Mouse (Mus musculus) C2C12 (cell line): ENCODE results near the gene Hps6. TPM values are rescaled to one million over a fixed set of nuclear protein-coding genes. Genes with fewer than 3 reads are reported as not detected.

Source experiments
- H3K27me3 ChIP-seq: one replicate; pipeline ENCODE4 v1.6.1; 2011; ENCODE audit not compliant: control insufficient read depth, insufficient read depth, insufficient read length
- H3K36me3 ChIP-seq: one replicate; pipeline ENCODE4 v1.6.1; 2011; ENCODE audit not compliant: control insufficient read depth, insufficient read depth
- H3K4me3 ChIP-seq: one replicate; pipeline ENCODE4 v1.5.1; 2011; ENCODE audit warnings: mild to moderate bottlenecking, control low read depth; ENCODE audit not compliant: poor library complexity, insufficient read depth, severe bottlenecking
- H3K79me2 ChIP-seq: one replicate; pipeline ENCODE4 v1.6.1; 2011; ENCODE audit not compliant: control insufficient read depth, insufficient read depth
- H3K79me3 ChIP-seq: one replicate; pipeline ENCODE4 v1.6.1; 2011; ENCODE audit warnings: low read depth, control low read depth
- H3ac ChIP-seq: one replicate; pipeline ENCODE3; 2011; ENCODE audit warnings: low read depth; ENCODE audit not compliant: control insufficient read depth, insufficient read length
- CEBPB ChIP-seq: IDR thresholded peaks from one replicate; pipeline ENCODE4 v1.6.1; 2011; ENCODE audit warnings: low read depth, mild to moderate bottlenecking, control low read depth, moderate library complexity
- CTCF ChIP-seq: IDR thresholded peaks from one replicate; pipeline ENCODE4 v1.5.1; 2011; ENCODE audit not compliant: control insufficient read depth, insufficient read depth, insufficient read length
- FOSL1 ChIP-seq: IDR thresholded peaks from one replicate; pipeline ENCODE4 v1.8.0; 2011; ENCODE audit warnings: mild to moderate bottlenecking, low read length; ENCODE audit not compliant: poor library complexity, insufficient read depth, severe bottlenecking
- MAX ChIP-seq: IDR thresholded peaks from one replicate; pipeline ENCODE4 v1.6.1; 2011; ENCODE audit warnings: mild to moderate bottlenecking, control low read depth
- MYOD1 ChIP-seq: IDR thresholded peaks from one replicate; pipeline ENCODE4 v1.6.1; 2011; ENCODE audit warnings: low read depth; ENCODE audit not compliant: control insufficient read depth, insufficient read length
- MYOG ChIP-seq: IDR thresholded peaks from one replicate; pipeline ENCODE4 v1.6.1; 2011; ENCODE audit not compliant: control insufficient read depth, insufficient read length; ENCODE audit errors: extremely low read depth
- USF1 ChIP-seq: IDR thresholded peaks from one replicate; pipeline ENCODE4 v1.6.1; 2011; ENCODE audit warnings: low read depth, mild to moderate bottlenecking, control low read depth, moderate library complexity
- polyA plus RNA-seq: library from polyadenylated mRNA; unstranded; fragments of >200 nt; fragmentation: generic; extraction: Trizol; gene quantifications from one replicate; pipeline ENCODE4 v1.2.1, GENCODE M21; 2012; ENCODE audit warnings: missing spikeins

Hps6 gene
- polyA plus RNA-seq, 1 experiment = 14.6 TPM

GRCm38 (mm10) chr19:46004814-46005466 lies 1.6 kb downstream of the Hps6 start:
- peaks cover 16% of the 10 kb centered on the region for H3K36me3 ChIP-seq
- no peak overlapping the region for H3K4me3 ChIP-seq
- no peaks in the 10 kb centered on the region for H3K27me3 ChIP-seq
- peaks cover 38% of the 10 kb centered on the region for H3K79me2 ChIP-seq
- no peak for TF ChIP-seq CTCF
- no peak for TF ChIP-seq MYOD1
- no peak for TF ChIP-seq MAX
- peak overlapping the region; percentile 27 for H3ac ChIP-seq
- H3K79me3 ChIP-seq = peaks cover 24% of the 10 kb centered on the region

GRCm38 (mm10) chr19:46005680-46006079 lies 2.4 kb downstream of the Hps6 start:
- H3K27me3 ChIP-seq = no peaks in the 10 kb centered on the region
- no peak overlapping the region for H3ac ChIP-seq
- no peak overlapping the region for H3K4me3 ChIP-seq
- H3K79me3 ChIP-seq = peaks cover 24% of the 10 kb centered on the region
- no peak for TF ChIP-seq MAX
- no peak for TF ChIP-seq FOSL1
- TF ChIP-seq MYOG = no peak
- TF ChIP-seq CTCF = no peak
- TF ChIP-seq MYOD1 = no peak
- TF ChIP-seq CEBPB = no peak
- no peak for TF ChIP-seq USF1
- H3K36me3 ChIP-seq = peaks cover 16% of the 10 kb centered on the region
- H3K79me2 ChIP-seq = peaks cover 38% of the 10 kb centered on the region

DNA sequence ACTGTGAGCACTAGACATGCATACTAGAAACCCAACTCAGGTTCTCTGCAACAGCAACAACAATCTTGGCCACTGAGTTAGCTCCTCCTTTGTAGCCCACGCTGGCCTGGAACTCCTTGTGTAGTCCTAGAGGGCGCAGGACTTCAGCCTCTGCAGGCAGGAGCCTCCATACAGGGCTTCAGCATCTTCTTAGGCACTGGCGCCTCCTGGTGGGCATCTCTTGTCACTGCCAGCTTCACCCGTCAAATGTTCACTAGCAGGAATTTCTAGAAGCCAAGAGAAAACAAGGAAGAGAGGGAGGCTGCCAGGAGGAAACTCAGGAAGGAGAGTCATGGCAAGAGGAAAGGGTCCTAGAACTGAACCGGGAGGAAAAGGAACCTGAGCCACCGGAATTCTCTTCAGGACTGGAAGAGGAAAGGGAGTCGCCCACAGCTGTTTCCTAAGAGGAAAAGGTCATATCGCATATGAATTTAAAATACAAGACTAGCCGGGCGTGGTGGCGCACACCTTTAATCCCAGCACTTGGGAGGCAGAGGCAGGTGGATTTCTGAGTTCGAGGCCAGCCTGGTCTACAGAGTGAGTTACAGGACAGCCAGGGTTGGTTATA lies 11.4 kb downstream of the Hps6 start:
- H3K79me3 ChIP-seq = no peaks in the 10 kb centered on the region
- no peak overlapping the region for H3ac ChIP-seq
- H3K4me3 ChIP-seq = no peak overlapping the region
- peak; percentile 88 for TF ChIP-seq CTCF
- TF ChIP-seq USF1 = no peak
- no peaks in the 10 kb centered on the region for H3K27me3 ChIP-seq
- no peaks in the 10 kb centered on the region for H3K36me3 ChIP-seq
- no peaks in the 10 kb centered on the region for H3K79me2 ChIP-seq

- H3K4me3 ChIP-seq = no peak overlapping the region
- no peaks in the 10 kb centered on the region for H3K79me2 ChIP-seq
- no peaks in the 10 kb centered on the region for H3K27me3 ChIP-seq
- TF ChIP-seq CTCF (no peak), MYOD1 (no peak), CEBPB (no peak), MYOG (no peak), FOSL1 (no peak)
- H3K36me3 ChIP-seq = no peaks in the 10 kb centered on the region
- no peaks in the 10 kb centered on the region for H3K79me3 ChIP-seq
- no peak overlapping the region for H3ac ChIP-seq
Measured at GRCm38 (mm10) chr19:46016023-46016422, 12.7 kb downstream of the Hps6 start.

DNA sequence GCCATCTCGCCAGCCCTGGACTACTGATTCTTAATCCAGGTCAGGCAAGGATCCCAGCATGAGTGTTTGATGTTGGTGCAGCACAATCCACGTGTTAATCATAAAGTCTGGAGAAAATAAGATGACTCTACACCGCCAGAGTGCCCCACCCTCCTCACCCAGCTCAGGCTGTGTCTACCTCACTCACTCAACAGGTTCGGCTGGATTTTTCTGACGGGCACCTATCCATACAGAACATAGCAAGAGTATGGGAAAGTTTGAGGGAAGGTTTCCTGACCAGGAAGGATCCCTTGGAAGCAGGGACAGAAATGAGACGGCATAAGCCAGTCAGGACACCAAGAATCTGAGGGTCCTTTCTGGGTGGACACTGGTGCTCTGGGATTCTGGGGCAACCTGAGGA lies 21.7 kb downstream of the Hps6 start:
- Histone ChIP-seq H3K36me3 (no peaks in the 10 kb centered on the region), H3K79me2 (no peaks in the 10 kb centered on the region), H3K27me3 (no peaks in the 10 kb centered on the region), H3K79me3 (no peaks in the 10 kb centered on the region), H3K4me3 (no peak overlapping the region), H3ac (no peak overlapping the region)
- TF ChIP-seq FOSL1 = no peak
- TF ChIP-seq CEBPB = no peak
- no peak for TF ChIP-seq CTCF
- no peak for TF ChIP-seq USF1

DNA sequence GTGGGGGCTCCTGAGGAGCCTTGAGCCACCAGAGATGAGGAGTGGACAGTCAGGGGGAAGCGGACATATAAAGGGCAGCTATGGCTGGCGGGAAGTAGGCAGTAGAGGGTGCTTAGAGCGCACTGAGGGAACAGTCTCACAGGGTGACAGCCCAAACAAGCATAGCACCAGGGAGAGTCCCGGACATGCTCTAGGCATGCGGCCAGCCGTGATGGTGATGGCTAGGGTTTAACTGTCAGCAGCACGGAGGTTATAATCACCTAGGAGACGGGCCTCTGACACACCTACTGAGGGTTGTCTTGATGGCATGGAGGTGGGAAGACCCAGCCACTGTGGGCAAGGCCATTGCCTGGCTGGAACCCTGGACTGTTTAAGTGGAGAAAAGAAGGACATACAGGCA lies 23.3 kb downstream of the Hps6 start:
- H3K27me3 ChIP-seq = no peaks in the 10 kb centered on the region
- H3K36me3 ChIP-seq = peaks cover 7% of the 10 kb centered on the region
- H3K79me2 ChIP-seq = no peaks in the 10 kb centered on the region
- no peak overlapping the region for H3ac ChIP-seq
- TF ChIP-seq CTCF (no peak), CEBPB (no peak), USF1 (no peak), MYOG (no peak), MAX (no peak), FOSL1 (no peak), MYOD1 (no peak)
- H3K79me3 ChIP-seq = no peaks in the 10 kb centered on the region
- no peak overlapping the region for H3K4me3 ChIP-seq
